Mouse (Mus musculus): Measurements from ENCODE around the gene Gm17019. TPM values are rescaled to one million over a fixed set of nuclear protein-coding genes. Genes with fewer than 3 reads are reported as not detected.
"Not testable (repeated sequence)": the region's sequence is repeated elsewhere in the genome, so short reads cannot be mapped to it uniquely, and the experiment has no call there.

Gene Gm17019
- total RNA-seq, 2 experiments from 2014 or later, result not detected

GRCm38 (mm10) chr5:14996670-14997249 is 36.0 kb downstream of the Gm17019 start:
- not testable (repeated sequence) for DNase-seq

GRCm38 (mm10) chr5:14994124-14994523 is 38.7 kb downstream of the Gm17019 start:
- not testable (repeated sequence) for DNase-seq

- DNase-seq, result not testable (repeated sequence)
These were observed 42.2 kb downstream of the Gm17019 start for GRCm38 (mm10) chr5:14990375-14991158.

GRCm38 (mm10) chr5:14986649-14987387 is 46.0 kb downstream of the Gm17019 start:
- not testable (repeated sequence) for DNase-seq

Other genes with a start within 250 kb of the Gm17019 start
- not detected for gene Gm9758, start 118.1 kb downstream of the Gm17019 start, total RNA-seq (2021)
- not detected for gene Speer4e, start 94.6 kb downstream of the Gm17019 start, total RNA-seq (2021)
- gene Gm10354, start 54.1 kb downstream of the Gm17019 start, total RNA-seq (2021), result not detected

Data from heart, adult 18-20 months (tissue).